Mouse (Mus musculus): ENCODE results near the gene Inpp5a.

DNA sequence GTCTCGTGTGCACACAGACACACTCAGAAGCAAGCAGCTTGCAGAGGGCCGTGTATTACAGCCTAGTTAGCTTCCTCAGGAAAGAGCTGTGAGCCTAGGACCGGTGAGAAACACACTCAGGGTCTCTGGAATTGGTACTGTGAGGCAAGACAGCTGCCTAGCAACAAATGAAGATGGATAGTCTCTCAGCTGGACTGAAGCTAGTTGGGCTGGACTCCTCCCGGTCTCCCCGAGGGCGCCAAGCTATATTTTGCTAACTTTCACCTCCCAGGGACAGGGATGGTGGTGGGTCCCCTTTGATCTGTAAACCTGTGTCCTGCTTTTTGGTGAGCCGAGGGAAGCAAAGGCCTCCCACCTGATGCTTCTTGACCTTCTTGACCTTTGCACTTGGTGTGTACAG is 41.9 kb upstream of the Inpp5a start:
- TF ChIP-seq EP300 (IDR thresholded peaks at IDR 0.05; ENCODE audit: low read depth): no peak
- TF ChIP-seq CTCF (IDR thresholded peaks at IDR 0.05; ENCODE audit: low read depth): no peak

Data from heart, postnatal 0 days (tissue).